Mouse (Mus musculus) megakaryocyte-erythroid progenitor cell, adult 5-6 weeks (primary cell): Measurements from ENCODE around the gene Zfp819. TPM values are rescaled to one million over a fixed set of nuclear protein-coding genes. Genes with fewer than 3 reads are reported as not detected.
"Not testable (repeated sequence)": the region's sequence is repeated elsewhere in the genome, so short reads cannot be mapped to it uniquely, and the experiment has no call there.

ENCODE experiments used
- ATAC-seq: replicated peaks from 2 replicates; pipeline ENCODE4 v1.8.0; 2016; ENCODE audit warnings: mild to moderate bottlenecking, inconsistent platforms; ENCODE audit not compliant: severe bottlenecking, poor library complexity, low FRiP score, low TSS enrichment
- total RNA-seq, 2 experiments: library from RNA; stranded (forward) in 1 of 2; stranded (reverse) in 1 of 2; fragments of 200-1000, 215-1000 nt in 1 of 2; fragments of >200 nt in 1 of 2; fragmentation: Nextera tagmentation in 1 of 2; gene quantifications; 2 replicates each; pipeline ENCODE4 v1.2.3; 2014 to 2017

The Zfp819 gene
- total RNA-seq, 2 experiments from 2014 or later, result not detected

DNA sequence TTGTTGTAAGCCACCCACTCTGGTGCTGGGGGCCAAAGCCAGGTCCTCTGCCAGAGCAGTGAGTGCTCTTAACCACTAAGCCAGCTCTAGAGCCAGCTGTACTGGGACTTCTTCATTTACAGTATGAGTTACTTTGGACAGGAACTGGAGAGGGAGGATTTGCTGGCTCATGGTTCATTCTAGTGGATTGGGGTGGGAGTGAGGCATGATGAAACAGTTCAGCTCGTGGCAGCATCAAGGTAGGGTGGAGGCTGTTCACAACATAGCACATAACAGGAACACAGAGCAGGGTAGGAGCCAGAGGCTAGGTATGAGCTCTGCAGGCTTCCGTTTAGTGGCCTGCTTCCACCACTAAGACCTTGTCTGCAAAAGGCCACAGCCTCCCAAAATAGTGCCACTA is 29.2 kb downstream of the Zfp819 start:
- ATAC-seq, result no peak

DNA sequence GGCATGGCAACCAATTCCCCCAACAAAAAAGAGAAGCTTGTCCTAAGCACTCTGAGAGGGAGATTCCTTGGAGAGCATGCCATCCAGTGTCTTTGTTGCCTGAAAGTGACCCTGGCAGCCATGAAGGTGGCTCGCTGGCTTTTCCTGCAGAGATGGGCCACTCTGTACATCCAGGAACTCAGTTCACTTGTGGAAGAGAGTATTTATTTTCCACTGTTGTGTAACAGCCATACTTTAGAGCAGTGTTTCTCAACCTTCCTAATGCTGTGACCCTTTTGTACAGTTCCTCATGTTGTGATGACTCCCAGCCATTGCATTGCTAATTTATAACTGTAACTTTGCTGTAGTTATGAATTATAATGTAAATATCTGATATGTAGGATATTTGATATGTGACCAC is 30.1 kb downstream of the Zfp819 start:
- ATAC-seq, result no peak

DNA sequence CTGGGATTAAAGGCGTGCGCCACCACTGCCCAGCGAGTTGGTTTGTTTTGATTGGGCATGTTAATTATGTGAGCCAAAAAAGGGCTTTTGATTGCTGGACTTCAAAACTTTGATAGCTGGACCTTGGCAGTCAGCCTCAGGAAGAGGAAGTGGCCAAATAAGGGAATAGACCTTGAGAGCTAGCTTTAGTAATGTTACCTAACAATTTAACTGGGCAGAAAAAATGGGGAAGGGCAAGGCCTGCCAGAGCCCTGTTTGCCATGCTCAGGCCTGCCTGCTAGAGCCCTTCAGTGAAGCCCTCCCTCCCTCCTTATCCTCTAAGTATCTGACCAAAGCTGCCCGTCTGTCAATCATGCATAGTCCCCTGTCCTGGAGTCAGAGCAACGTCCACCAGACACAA is 35.6 kb downstream of the Zfp819 start:
- no peak for ATAC-seq

DNA sequence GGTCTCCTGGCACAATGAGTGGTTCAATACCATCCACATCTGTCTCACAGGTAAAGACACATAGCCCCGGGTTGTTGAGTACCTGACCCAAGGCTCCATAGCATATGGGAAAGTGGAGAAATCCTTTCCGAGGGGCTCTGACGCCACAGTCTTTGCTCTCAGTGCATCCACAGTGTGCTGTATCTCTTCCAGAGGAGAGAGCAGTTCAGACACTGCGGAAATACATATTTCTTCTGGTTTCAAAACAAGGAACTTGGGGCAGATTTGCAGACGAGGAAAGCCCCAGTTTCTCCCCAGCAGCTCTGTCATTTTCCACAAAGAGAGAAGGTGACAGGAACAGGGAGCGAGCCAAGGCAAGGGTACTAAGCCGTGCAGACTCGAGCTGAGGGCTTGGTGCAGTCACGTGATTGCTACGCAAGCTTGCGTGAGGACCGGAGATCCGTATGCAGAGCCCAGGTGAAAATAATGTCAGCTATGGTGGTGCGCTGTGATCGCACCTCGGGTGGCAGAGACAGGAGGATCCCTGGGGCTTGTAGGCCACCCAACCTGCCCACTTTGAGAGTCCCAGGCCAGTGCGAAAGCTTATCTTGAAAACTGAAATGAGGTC is 36.2 kb downstream of the Zfp819 start:
- ATAC-seq, result no peak

DNA sequence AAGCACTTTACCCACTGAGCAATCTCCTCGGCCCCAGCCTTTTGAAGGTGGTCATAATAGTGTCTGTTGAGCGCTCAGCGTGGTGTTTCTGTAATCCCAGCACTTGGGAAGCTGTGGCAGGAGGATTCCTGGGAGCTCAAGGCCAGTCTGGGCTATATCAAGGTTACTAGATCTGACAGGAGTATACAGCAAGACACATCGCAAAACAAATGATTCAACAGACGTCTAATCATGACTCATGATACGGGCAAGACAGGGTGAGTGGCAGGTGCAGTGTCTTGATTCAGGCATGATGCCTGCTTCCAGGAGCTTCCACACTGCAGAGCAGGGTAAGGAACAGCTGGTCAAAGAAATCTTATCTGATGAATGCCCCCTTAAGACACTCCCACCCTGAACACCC is 45.7 kb downstream of the Zfp819 start:
- ATAC-seq, result no peak

DNA sequence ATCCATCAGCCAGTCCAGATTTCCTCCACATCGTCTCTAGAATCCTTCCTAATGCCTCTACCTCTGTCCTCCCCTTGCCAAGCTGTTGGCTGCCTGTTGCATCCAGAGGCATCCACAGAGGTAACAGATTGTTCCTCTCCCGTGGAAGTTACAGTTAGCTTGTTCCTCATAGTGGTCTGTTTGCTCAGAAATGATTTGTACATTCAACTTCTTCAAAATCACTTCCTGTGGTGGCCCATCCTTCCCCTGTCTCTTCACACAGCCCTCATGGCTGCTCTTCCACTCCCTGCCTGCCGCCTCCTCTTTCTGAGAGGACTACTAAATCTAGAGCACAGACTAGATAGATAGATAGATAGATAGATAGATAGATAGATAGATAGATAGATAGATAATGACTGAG is 47.5 kb downstream of the Zfp819 start:
- ATAC-seq, result no peak

DNA sequence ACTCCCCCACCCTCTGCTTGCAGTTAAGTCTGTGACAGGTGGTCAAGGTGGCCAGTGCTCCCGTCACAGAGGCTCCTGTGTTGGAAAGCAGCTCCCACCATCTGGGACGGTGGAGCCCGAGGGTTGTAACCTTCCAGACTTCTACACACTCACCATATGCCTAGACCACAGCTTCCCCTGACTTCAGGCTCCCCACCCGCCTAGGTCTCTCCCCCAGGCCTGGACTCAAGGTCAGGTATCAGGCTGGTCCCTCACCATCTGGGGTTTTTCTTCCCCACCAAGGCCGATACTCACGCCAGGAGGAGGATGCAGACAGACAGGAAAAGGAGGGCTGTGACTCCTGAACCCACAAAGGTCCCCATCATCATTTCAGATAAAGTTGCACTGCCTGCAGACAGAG is 49.3 kb downstream of the Zfp819 start:
- no peak for ATAC-seq

DNA sequence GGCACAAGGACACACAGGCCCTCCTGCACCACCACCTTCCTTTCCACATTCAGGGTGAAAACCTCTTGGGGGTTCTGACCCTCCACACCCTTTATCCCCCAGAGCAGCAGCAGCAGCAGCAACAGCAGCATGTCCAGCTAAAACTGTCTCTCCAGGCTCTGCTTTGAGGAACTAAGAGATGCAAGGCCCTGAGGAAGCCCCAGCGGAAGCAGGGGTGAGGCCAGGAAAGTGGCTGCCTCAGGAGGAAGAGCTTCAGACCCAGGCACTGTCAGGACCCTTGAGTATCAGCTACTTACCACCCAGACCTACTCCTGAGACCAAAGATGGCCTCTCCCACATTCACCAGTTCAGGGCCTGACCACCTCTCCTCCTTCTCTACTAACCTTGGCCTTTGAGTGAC is 53.0 kb downstream of the Zfp819 start, which contains the start of gene Siglece:
Gene Siglece, minus strand, starts transcription at position 160 of the 400 bp plus-strand sequence.
- no peak for ATAC-seq

DNA sequence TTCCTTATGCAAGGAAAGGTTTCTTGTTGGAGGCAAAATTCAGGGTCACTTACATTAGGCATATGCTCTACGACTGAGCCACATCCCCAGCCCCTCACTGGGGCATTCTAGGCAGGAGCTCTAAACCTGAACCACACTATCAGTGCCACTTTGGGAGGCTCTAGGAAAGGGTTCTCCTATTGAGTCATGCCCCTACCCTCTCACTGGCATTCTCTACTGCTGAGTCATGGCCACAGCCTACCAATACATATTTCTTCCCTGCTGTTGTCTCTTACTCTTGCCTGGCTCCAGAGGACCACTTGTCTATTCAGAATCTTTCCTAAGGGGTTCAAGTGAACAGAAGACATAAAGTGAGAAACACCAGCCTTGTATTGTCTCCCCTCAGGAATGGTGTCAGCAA is 55.8 kb downstream of the Zfp819 start:
- ATAC-seq, result no peak

DNA sequence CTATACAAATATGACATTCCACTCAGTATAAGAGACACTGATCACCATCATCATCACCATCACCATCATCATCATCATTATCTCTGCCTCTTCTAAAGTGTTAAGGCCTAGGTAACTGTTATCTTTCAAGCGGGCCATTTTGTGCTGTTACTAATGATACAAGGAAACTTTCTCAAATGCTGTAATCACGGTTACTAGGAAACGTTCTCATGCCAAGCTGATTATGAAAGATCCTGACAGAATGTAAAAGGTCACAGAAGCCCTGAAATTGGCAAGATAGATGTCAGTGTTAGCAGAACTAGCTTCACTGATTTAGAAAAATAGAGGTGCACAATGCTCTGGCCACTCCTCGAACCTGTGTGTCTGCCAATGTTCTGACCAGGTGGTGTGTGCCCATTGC is 60.3 kb downstream of the Zfp819 start:
- ATAC-seq, result not testable (repeated sequence)

Other genes starting within 250 kb of the Zfp819 start
- 3.1 and 4.4 TPM in 2 replicates for gene Siglecg, start 199.0 kb upstream of the Zfp819 start, total RNA-seq (2014; fragmentation: Nextera tagmentation)
- gene Siglecg, start 199.0 kb upstream of the Zfp819 start, total RNA-seq (2017), result 1.3 TPM in 1 of 2 replicates, not detected in the other
- 2.1 TPM in 1 of 2 replicates, not detected in the other for gene Lim2, start 179.5 kb upstream of the Zfp819 start, total RNA-seq (2014; fragmentation: Nextera tagmentation)
- not detected in 2 replicates for gene Lim2, start 179.5 kb upstream of the Zfp819 start, total RNA-seq (2017)
- 49.9 and 86.7 TPM in 2 replicates for gene Nkg7, start 170.1 kb upstream of the Zfp819 start, total RNA-seq (2014; fragmentation: Nextera tagmentation)
- gene Nkg7, start 170.1 kb upstream of the Zfp819 start, total RNA-seq (2017), result 41.8 and 53.8 TPM in 2 replicates
- not detected in 2 replicates for gene Cldnd2, start 166.4 kb upstream of the Zfp819 start, total RNA-seq (2014; fragmentation: Nextera tagmentation)
- gene Cldnd2, start 166.4 kb upstream of the Zfp819 start, total RNA-seq (2017), result not detected in 2 replicates
- gene Etfb, start 163.1 kb upstream of the Zfp819 start, total RNA-seq (2014; fragmentation: Nextera tagmentation), result 212 and 237 TPM in 2 replicates
- 396 and 426 TPM in 2 replicates for gene Etfb, start 163.1 kb upstream of the Zfp819 start, total RNA-seq (2017)
- gene Gm45233, start 163.0 kb upstream of the Zfp819 start, total RNA-seq (2014; fragmentation: Nextera tagmentation), result not detected in 2 replicates
- 4.2 TPM in 1 of 2 replicates, not detected in the other for gene Gm45233, start 163.0 kb upstream of the Zfp819 start, total RNA-seq (2017)
- gene Vsig10l, start 144.0 kb upstream of the Zfp819 start, total RNA-seq (2014; fragmentation: Nextera tagmentation), result 2.3 and 2.9 TPM in 2 replicates
- gene Vsig10l, start 144.0 kb upstream of the Zfp819 start, total RNA-seq (2017), result 3.0 and 8.9 TPM in 2 replicates
- not detected in 2 replicates for gene Iglon5, start 117.1 kb upstream of the Zfp819 start, total RNA-seq (2014; fragmentation: Nextera tagmentation)
- gene Iglon5, start 117.1 kb upstream of the Zfp819 start, total RNA-seq (2017), result not detected in 2 replicates
- gene 4931406B18Rik, start 101.2 kb upstream of the Zfp819 start, total RNA-seq (2014; fragmentation: Nextera tagmentation), result not detected in 2 replicates
- gene 4931406B18Rik, start 101.2 kb upstream of the Zfp819 start, total RNA-seq (2017), result not detected in 2 replicates
- gene Cd33, start 62.7 kb upstream of the Zfp819 start, total RNA-seq (2014; fragmentation: Nextera tagmentation), result 1.9 and 3.5 TPM in 2 replicates
- gene Cd33, start 62.7 kb upstream of the Zfp819 start, total RNA-seq (2017), result 0.19 and 0.42 TPM in 2 replicates
- 1.0 and 1.2 TPM in 2 replicates for gene Zfp658, start 44.9 kb upstream of the Zfp819 start, total RNA-seq (2014; fragmentation: Nextera tagmentation)
- 0.09 and 0.11 TPM in 2 replicates for gene Zfp658, start 44.9 kb upstream of the Zfp819 start, total RNA-seq (2017)
- 5.0 and 5.5 TPM in 2 replicates for gene Zfp719, start 27.6 kb upstream of the Zfp819 start, total RNA-seq (2014; fragmentation: Nextera tagmentation)
- 4.2 and 4.5 TPM in 2 replicates for gene Zfp719, start 27.6 kb upstream of the Zfp819 start, total RNA-seq (2017)
- not detected in 2 replicates for gene Ceacam18, start 27.5 kb downstream of the Zfp819 start, total RNA-seq (2014; fragmentation: Nextera tagmentation)
- not detected in 2 replicates for gene Ceacam18, start 27.5 kb downstream of the Zfp819 start, total RNA-seq (2017)
- 0.84 TPM in 1 of 2 replicates, not detected in the other for gene Siglece, start 53.0 kb downstream of the Zfp819 start, total RNA-seq (2014; fragmentation: Nextera tagmentation)
- 2.2 TPM in 1 of 2 replicates, not detected in the other for gene Siglece, start 53.0 kb downstream of the Zfp819 start, total RNA-seq (2017)
- gene Ctu1, start 64.8 kb downstream of the Zfp819 start, total RNA-seq (2014; fragmentation: Nextera tagmentation), result 8.6 and 13.2 TPM in 2 replicates
- gene Ctu1, start 64.8 kb downstream of the Zfp819 start, total RNA-seq (2017), result 5.3 and 8.8 TPM in 2 replicates
- not detected in 2 replicates for gene Klk14, start 83.2 kb downstream of the Zfp819 start, total RNA-seq (2014; fragmentation: Nextera tagmentation)
- not detected in 2 replicates for gene Klk14, start 83.2 kb downstream of the Zfp819 start, total RNA-seq (2017)
- not detected in 2 replicates for gene Klk13, start 105.4 kb downstream of the Zfp819 start, total RNA-seq (2014; fragmentation: Nextera tagmentation)
- gene Klk13, start 105.4 kb downstream of the Zfp819 start, total RNA-seq (2017), result not detected in 2 replicates
- not detected in 2 replicates for gene Klk12, start 161.7 kb downstream of the Zfp819 start, total RNA-seq (2014; fragmentation: Nextera tagmentation)
- not detected in 2 replicates for gene Klk12, start 161.7 kb downstream of the Zfp819 start, total RNA-seq (2017)
- gene Klk11, start 167.4 kb downstream of the Zfp819 start, total RNA-seq (2014; fragmentation: Nextera tagmentation), result not detected in 2 replicates
- gene Klk11, start 167.4 kb downstream of the Zfp819 start, total RNA-seq (2017), result not detected in 2 replicates
- gene Klk10, start 173.9 kb downstream of the Zfp819 start, total RNA-seq (2014; fragmentation: Nextera tagmentation), result not detected in 2 replicates
- gene Klk10, start 173.9 kb downstream of the Zfp819 start, total RNA-seq (2017), result not detected in 2 replicates
- not detected in 2 replicates for gene Klk9, start 184.7 kb downstream of the Zfp819 start, total RNA-seq (2014; fragmentation: Nextera tagmentation)
- not detected in 2 replicates for gene Klk9, start 184.7 kb downstream of the Zfp819 start, total RNA-seq (2017)
- gene Klk8, start 190.4 kb downstream of the Zfp819 start, total RNA-seq (2014; fragmentation: Nextera tagmentation), result 4.7 and 9.3 TPM in 2 replicates
- gene Klk8, start 190.4 kb downstream of the Zfp819 start, total RNA-seq (2017), result 2.4 and 6.9 TPM in 2 replicates
- not detected in 2 replicates for gene Klk7, start 204.1 kb downstream of the Zfp819 start, total RNA-seq (2014; fragmentation: Nextera tagmentation)
- gene Klk7, start 204.1 kb downstream of the Zfp819 start, total RNA-seq (2017), result not detected in 2 replicates
- gene Klk6, start 217.3 kb downstream of the Zfp819 start, total RNA-seq (2014; fragmentation: Nextera tagmentation), result not detected in 2 replicates
- gene Klk6, start 217.3 kb downstream of the Zfp819 start, total RNA-seq (2017), result not detected in 2 replicates
- not detected in 2 replicates for gene Klk5, start 234.8 kb downstream of the Zfp819 start, total RNA-seq (2014; fragmentation: Nextera tagmentation)
- not detected in 2 replicates for gene Klk5, start 234.8 kb downstream of the Zfp819 start, total RNA-seq (2017)